Mouse (Mus musculus) heart, embryonic 10.5 days (tissue): ENCODE data around the gene Rnf151. TPM values are rescaled to one million over a fixed set of nuclear protein-coding genes. Genes with fewer than 3 reads are reported as not detected.
"Not testable (repeated sequence)": the region's sequence is repeated elsewhere in the genome, so short reads cannot be mapped to it uniquely, and the experiment has no call there.

Experiments used
- DNase-seq: peaks from one replicate; pipeline ENCODE4 v3.0.0-alpha.2; 2017; ENCODE audit warnings: low spot score
- H3K27ac ChIP-seq: fragments of 300-500 bp; sonication (generic); 2 replicates; pipeline ENCODE4 v1.5.1; 2016; ENCODE audit warnings: mild to moderate bottlenecking
- H3K27me3 ChIP-seq: fragments of 300-500 bp; sonication (generic); 2 replicates; pipeline ENCODE4 v1.6.1; 2016; ENCODE audit warnings: mild to moderate bottlenecking; ENCODE audit not compliant: poor library complexity, insufficient read depth, severe bottlenecking
- H3K36me3 ChIP-seq: fragments of 300-500 bp; sonication (generic); 2 replicates; pipeline ENCODE4 v1.6.1; 2016; ENCODE audit warnings: mild to moderate bottlenecking, moderate library complexity
- H3K4me1 ChIP-seq: fragments of 300-500 bp; sonication (generic); 2 replicates; pipeline ENCODE4 v1.6.1; 2016; ENCODE audit warnings: mild to moderate bottlenecking
- H3K4me3 ChIP-seq: fragments of 300-500 bp; sonication (generic); 2 replicates; pipeline ENCODE4 v1.5.1; 2016; ENCODE audit warnings: mild to moderate bottlenecking, moderate library complexity
- H3K9me3 ChIP-seq: fragments of 300-500 bp; sonication (generic); 2 replicates; pipeline ENCODE4 v1.6.1; 2016; ENCODE audit warnings: mild to moderate bottlenecking, moderate library complexity
- WGBS: fragments of 180-500 bp; shearing (Covaris S2); methylation state at CpG from one replicate; pipeline ENCODE4 v1.1.7; 2016; 5-methylcytosine and 5-hydroxymethylcytosine counted together
- polyA plus RNA-seq: library from polyadenylated mRNA; unstranded; fragments of >200 nt; fragmentation: Nextera tagmentation; extraction: Ambion mirVana; gene quantifications from 2 replicates; pipeline ENCODE4 v1.2.1, GENCODE M21; 2016

Gene Rnf151
- polyA plus RNA-seq, 1 experiment from 2014 or later, result 0.33 TPM

DNA sequence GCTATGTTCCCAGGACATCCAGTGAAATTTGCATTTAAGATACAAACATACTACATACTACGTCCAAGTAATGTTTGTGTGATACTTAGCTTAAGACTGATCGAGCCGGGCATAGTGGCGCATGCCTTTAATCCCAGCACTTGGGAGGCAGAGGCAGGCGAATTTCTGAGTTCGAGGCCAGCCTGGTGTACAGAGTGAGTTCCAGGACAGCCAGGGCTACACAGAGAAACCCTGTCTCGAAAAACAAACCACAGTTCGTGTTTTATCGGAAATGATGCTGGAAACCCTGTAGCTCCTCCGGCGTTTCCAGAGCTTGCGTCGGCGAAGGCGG, 48.7 kb downstream of the Rnf151 start:
- not testable (repeated sequence) for H3K36me3 ChIP-seq, H3K27me3 ChIP-seq, H3K9me3 ChIP-seq, DNase-seq
- peak overlapping the region; percentile 99 for H3K4me3 ChIP-seq
- H3K27ac ChIP-seq, result peak overlapping the region; percentile 97
- WGBS, result 11% methylated on average over 15 of the region's 15 CpGs
- peaks cover 43% of the 10 kb centered on the region for H3K4me1 ChIP-seq

DNA sequence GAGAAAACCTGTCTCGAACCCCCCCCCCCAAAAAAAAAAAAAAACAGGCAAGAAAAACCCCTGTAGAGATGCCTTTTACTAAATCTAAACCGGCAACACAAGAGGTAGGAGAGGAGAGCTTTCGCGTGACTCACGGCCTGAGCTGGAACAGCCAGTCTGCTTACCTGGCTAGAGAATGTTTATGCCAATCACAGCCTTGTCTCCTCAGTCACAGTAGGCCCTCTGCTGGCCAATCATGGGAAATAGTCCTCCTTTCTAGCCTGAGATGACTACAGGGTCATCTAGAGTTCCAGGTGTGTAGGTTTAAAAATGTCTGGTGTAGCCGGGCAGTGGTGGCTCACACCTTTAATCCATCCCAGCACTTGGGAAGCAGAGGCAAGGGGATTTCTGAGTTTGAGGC, 50.4 kb downstream of the Rnf151 start:
- H3K36me3 ChIP-seq, result no peaks in the 10 kb centered on the region
- H3K27ac ChIP-seq, result no peak overlapping the region
- WGBS, result 29% methylated on average over 6 of the region's 6 CpGs
- no peak overlapping the region for H3K4me3 ChIP-seq
- peaks cover 32% of the 10 kb centered on the region for H3K4me1 ChIP-seq
- peaks cover 1% of the 10 kb centered on the region; the same call in 1 of the 2 replicates for H3K27me3 ChIP-seq
- no peaks in the 10 kb centered on the region for H3K9me3 ChIP-seq
- peak; percentile 87 for DNase-seq

DNA sequence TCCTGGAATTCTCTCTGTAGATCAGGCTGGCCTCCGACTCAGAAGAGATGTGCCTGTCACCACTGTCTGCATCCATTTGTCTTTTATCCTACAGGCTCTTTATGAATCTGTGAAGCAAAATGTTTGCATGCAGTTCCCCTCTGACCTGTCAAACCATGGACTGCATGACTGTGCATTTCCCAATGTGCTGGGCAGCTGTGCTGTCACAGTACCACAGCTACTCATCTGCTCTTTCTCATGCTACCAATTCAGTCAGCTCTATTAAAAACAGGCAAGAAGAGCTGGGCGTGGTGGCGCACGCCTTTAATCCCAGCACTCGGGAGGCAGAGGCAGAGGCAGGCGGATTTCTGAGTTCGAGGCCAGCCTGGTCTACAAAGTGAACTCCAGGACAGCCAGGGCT, 50.9 kb downstream of the Rnf151 start:
- not testable (repeated sequence) for H3K27ac ChIP-seq, H3K27me3 ChIP-seq, H3K36me3 ChIP-seq, H3K9me3 ChIP-seq, DNase-seq, H3K4me3 ChIP-seq
- H3K4me1 ChIP-seq, result peaks cover 28% of the 10 kb centered on the region
- WGBS, result 53% methylated on average over 7 of the region's 7 CpGs

Other genes starting within 250 kb of the Rnf151 start
- gene E4f1, start 247.8 kb downstream of the Rnf151 start, polyA plus RNA-seq, result 27.1 and 30.3 TPM in 2 replicates
- 86.3 and 91.2 TPM in 2 replicates for gene Pgp, start 247.7 kb downstream of the Rnf151 start, polyA plus RNA-seq
- gene Bricd5, start 244.2 kb downstream of the Rnf151 start, polyA plus RNA-seq, result 0.48 and 0.69 TPM in 2 replicates
- 22.3 and 22.7 TPM in 2 replicates for gene Mlst8, start 239.0 kb downstream of the Rnf151 start, polyA plus RNA-seq
- gene Caskin1, start 229.5 kb downstream of the Rnf151 start, polyA plus RNA-seq, result 0.71 and 1.4 TPM in 2 replicates
- gene Traf7, start 190.1 kb downstream of the Rnf151 start, polyA plus RNA-seq, result 93.5 and 95.9 TPM in 2 replicates
- 1.3 and 2.3 TPM in 2 replicates for gene Rab26, start 183.9 kb downstream of the Rnf151 start, polyA plus RNA-seq
- 12.3 and 13.9 TPM in 2 replicates for gene Pkd1, start 168.2 kb downstream of the Rnf151 start, polyA plus RNA-seq
- 56.9 and 66.4 TPM in 2 replicates for gene Tsc2, start 85.4 kb downstream of the Rnf151 start, polyA plus RNA-seq
- 15.0 and 19.8 TPM in 2 replicates for gene Nthl1, start 85.4 kb downstream of the Rnf151 start, polyA plus RNA-seq
- 51.5 and 51.9 TPM in 2 replicates for gene Slc9a3r2, start 67.7 kb downstream of the Rnf151 start, polyA plus RNA-seq
- 0.28 TPM in 1 of 2 replicates, not detected in the other for gene Npw, start 59.6 kb downstream of the Rnf151 start, polyA plus RNA-seq
- gene Zfp598, start 48.4 kb downstream of the Rnf151 start, polyA plus RNA-seq, result 22.3 and 26.2 TPM in 2 replicates
- 0.54 and 1.5 TPM in 2 replicates for gene Syngr3, start 28.1 kb downstream of the Rnf151 start, polyA plus RNA-seq
- gene Gfer, start 21.9 kb downstream of the Rnf151 start, polyA plus RNA-seq, result 38.3 and 49.4 TPM in 2 replicates
- 0.78 and 0.79 TPM in 2 replicates for gene Noxo1, start 21.8 kb downstream of the Rnf151 start, polyA plus RNA-seq
- 79.1 and 100 TPM in 2 replicates for gene Tbl3, start 10.4 kb downstream of the Rnf151 start, polyA plus RNA-seq
- 1,171 and 1,258 TPM in 2 replicates for gene Rps2, start 53 bp upstream of the Rnf151 start, polyA plus RNA-seq
- 342 and 383 TPM in 2 replicates for gene Ndufb10, start 6.4 kb upstream of the Rnf151 start, polyA plus RNA-seq
- 0.39 and 1.3 TPM in 2 replicates for gene Rpl3l, start 9.8 kb upstream of the Rnf151 start, polyA plus RNA-seq
- gene Msrb1, start 18.6 kb upstream of the Rnf151 start, polyA plus RNA-seq, result 17.8 and 19.7 TPM in 2 replicates
- 0.51 and 0.80 TPM in 2 replicates for gene Hs3st6, start 34.9 kb upstream of the Rnf151 start, polyA plus RNA-seq
- not detected in 2 replicates for gene Meiob, start 86.2 kb upstream of the Rnf151 start, polyA plus RNA-seq
- 38.9 and 49.0 TPM in 2 replicates for gene Hagh, start 122.1 kb upstream of the Rnf151 start, polyA plus RNA-seq
- gene Fahd1, start 132.3 kb upstream of the Rnf151 start, polyA plus RNA-seq, result 31.4 and 37.8 TPM in 2 replicates
- 0.21 and 0.85 TPM in 2 replicates for gene Igfals, start 147.9 kb upstream of the Rnf151 start, polyA plus RNA-seq
- gene Nubp2, start 168.3 kb upstream of the Rnf151 start, polyA plus RNA-seq, result 59.1 and 71.0 TPM in 2 replicates
- gene Spsb3, start 168.6 kb upstream of the Rnf151 start, polyA plus RNA-seq, result 31.1 and 36.1 TPM in 2 replicates
- gene Eme2, start 177.0 kb upstream of the Rnf151 start, polyA plus RNA-seq, result 25.6 and 28.0 TPM in 2 replicates
- 109 and 117 TPM in 2 replicates for gene Mrps34, start 177.1 kb upstream of the Rnf151 start, polyA plus RNA-seq
- gene Nme3, start 178.4 kb upstream of the Rnf151 start, polyA plus RNA-seq, result 30.5 and 41.4 TPM in 2 replicates
- gene Mapk8ip3, start 218.9 kb upstream of the Rnf151 start, polyA plus RNA-seq, result 36.3 and 42.6 TPM in 2 replicates
- gene Jpt2, start 242.6 kb upstream of the Rnf151 start, polyA plus RNA-seq, result 212 and 255 TPM in 2 replicates